ENCODE assay signal across 11 mouse cellular contexts in genomic region chr12:100995607-100996377, GRCm38 (mm10). TPM values are rescaled to one million over a fixed set of nuclear protein-coding genes. Genes with fewer than 3 reads are reported as not detected.
DNase-seq lines count a peak whose midpoint lies in the region; ATAC-seq and TF ChIP-seq lines count a peak whose summit lies in the region.
"Had no signal": no experiment of that assay in that cellular context is flagged by ENCODE, and none has a peak within 500 bp of the region (broad histone marks: within the 10 kb centered on the region; RNA-seq: fewer than 3 reads in every experiment).

No protein-coding gene starts in this region.

- no peak overlapping the region for H3K9ac ChIP-seq in hindbrain, embryonic 12.5 days
- no peak overlapping the region; the same call in 1 of the 2 replicates for H3K9ac ChIP-seq in midbrain, embryonic 13.5 days (replicated peaks)
- H3K9ac ChIP-seq: lung, embryonic 14.5 days; stomach, embryonic 15.5 days had no signal

- H3K4me3 ChIP-seq in hindbrain, embryonic 10.5 days: no peak overlapping the region
- H3K4me3 ChIP-seq in hindbrain, embryonic 12.5 days: no peak overlapping the region
- H3K4me3 ChIP-seq in bone marrow, adult 2 months (replicated peaks; ENCODE audit: control insufficient read depth, low read depth, low read length): no peak overlapping the region
- H3K4me3 ChIP-seq in kidney, adult 2 months (ENCODE audit: insufficient read depth, low read depth, low read length): no peak overlapping the region
- H3K4me3 ChIP-seq in midbrain, embryonic 13.5 days (replicated peaks): no peak overlapping the region
- H3K4me3 ChIP-seq: stomach, embryonic 15.5 days had no signal

- peak overlapping the region; percentile 45 for H3K27ac ChIP-seq in hindbrain, embryonic 10.5 days
- no peak overlapping the region for H3K27ac ChIP-seq in hindbrain, embryonic 12.5 days
- H3K27ac ChIP-seq in bone marrow, adult 2 months (ENCODE audit: control insufficient read depth, insufficient read depth, low read depth, low read length, poor library complexity): peak overlapping the region; percentile 17; the same call in 1 of the 2 replicates
- no peak overlapping the region for H3K27ac ChIP-seq in kidney, adult 2 months (ENCODE audit: insufficient read depth, low read depth, low read length)
- H3K27ac ChIP-seq in midbrain, embryonic 13.5 days: peak overlapping the region; percentile 60
- H3K27ac ChIP-seq: stomach, embryonic 15.5 days had no signal

- peaks cover 12% of the 10 kb centered on the region; the same call in 1 of the 2 replicates for H3K27me3 ChIP-seq in hindbrain, embryonic 10.5 days (ENCODE audit: insufficient read depth, poor library complexity, severe bottlenecking)
- H3K27me3 ChIP-seq in hindbrain, embryonic 12.5 days: peaks cover 3% of the 10 kb centered on the region; the same call in 1 of the 2 replicates
- H3K27me3 ChIP-seq in kidney, adult 2 months (replicated peaks; ENCODE audit: control insufficient read depth, insufficient read depth, low read length): no peaks in the 10 kb centered on the region
- H3K27me3 ChIP-seq in midbrain, embryonic 13.5 days: 0 out of 2 replicates have a peak, but pooled peaks cover 3% of the 10 kb centered on the region
- H3K27me3 ChIP-seq: stomach, embryonic 15.5 days had no signal

- no peak for DNase-seq in hindbrain, embryonic 10.5 days (ENCODE audit: low spot score)
- DNase-seq in kidney, adult 2 months: peak; percentile 87
- no peak for DNase-seq in adrenal gland, postnatal 4 days (ENCODE audit: low spot score in 2 of 2)
- no peak for DNase-seq in right cerebral cortex, adult 18-20 months
- no peak for DNase-seq in ovary, adult 18-20 months (ENCODE audit: low spot score)
- DNase-seq: B cell, adult 2 months; lung, embryonic 14.5 days had no signal

- no peak for TF ChIP-seq CTCF in bone marrow, adult 2 months (IDR thresholded peaks at IDR 0.05; ENCODE audit: control insufficient read depth, insufficient read depth, low read length)
- no peak for TF ChIP-seq CTCF in kidney, adult 2 months (conservative IDR thresholded peaks at IDR 0.05; ENCODE audit: insufficient read depth, insufficient read length, low read depth, low read length)

- no peaks in the 10 kb centered on the region for H3K9me3 ChIP-seq in hindbrain, embryonic 10.5 days
- H3K9me3 ChIP-seq in hindbrain, embryonic 12.5 days (replicated peaks): no peaks in the 10 kb centered on the region
- H3K9me3 ChIP-seq in midbrain, embryonic 13.5 days: no peaks in the 10 kb centered on the region
- H3K9me3 ChIP-seq: stomach, embryonic 15.5 days had no signal

- TF ChIP-seq POLR2A in bone marrow, adult 2 months (IDR thresholded peaks at IDR 0.05; ENCODE audit: borderline replicate concordance, control insufficient read depth, low read depth, low read length): no peak
- TF ChIP-seq POLR2A in kidney, adult 2 months (IDR thresholded peaks at IDR 0.05; ENCODE audit: low read depth, low read length): no peak

- ATAC-seq in hindbrain, embryonic 12.5 days (ENCODE audit: low FRiP score): no peak
- peak; percentile 21; the same call in 1 of the 2 replicates for ATAC-seq in midbrain, embryonic 13.5 days

- H3K4me1 ChIP-seq in hindbrain, embryonic 10.5 days (replicated peaks): peaks cover 93% of the 10 kb centered on the region
- H3K4me1 ChIP-seq in hindbrain, embryonic 12.5 days: peaks cover 77% of the 10 kb centered on the region
- H3K4me1 ChIP-seq in bone marrow, adult 2 months (ENCODE audit: control insufficient read depth, insufficient read depth, low read length): peaks cover 32% of the 10 kb centered on the region
- H3K4me1 ChIP-seq in kidney, adult 2 months (ENCODE audit: control insufficient read depth, insufficient read depth, low read length): peaks cover 14% of the 10 kb centered on the region
- H3K4me1 ChIP-seq in midbrain, embryonic 13.5 days (replicated peaks): peaks cover 67% of the 10 kb centered on the region

- 26% methylated on average over 16 of the region's 16 CpGs for WGBS in hindbrain, embryonic 10.5 days
- 35% methylated on average over 16 of the region's 16 CpGs for WGBS in hindbrain, embryonic 12.5 days
- 86% methylated on average over 16 of the region's 16 CpGs for WGBS in bone marrow, adult 2 months
- WGBS in kidney, adult 2 months: 55% methylated on average over 16 of the region's 16 CpGs
- WGBS in midbrain, embryonic 13.5 days: 21% methylated on average over 16 of the region's 16 CpGs

- peaks cover 10% of the 10 kb centered on the region; the same call in 1 of the 2 replicates for H3K36me3 ChIP-seq in hindbrain, embryonic 10.5 days
- no peaks in the 10 kb centered on the region for H3K36me3 ChIP-seq in hindbrain, embryonic 12.5 days
- H3K36me3 ChIP-seq in kidney, adult 2 months (ENCODE audit: control insufficient read depth, insufficient read depth, low read length): no peaks in the 10 kb centered on the region
- no peaks in the 10 kb centered on the region for H3K36me3 ChIP-seq in midbrain, embryonic 13.5 days
- H3K36me3 ChIP-seq: stomach, embryonic 15.5 days had no signal

- no peak overlapping the region for H3K4me2 ChIP-seq in hindbrain, embryonic 12.5 days (replicated peaks)
- H3K4me2 ChIP-seq in midbrain, embryonic 13.5 days (replicated peaks): peak overlapping the region; percentile 17; the same call in 1 of the 2 replicates
- H3K4me2 ChIP-seq: lung, embryonic 14.5 days; stomach, embryonic 15.5 days had no signal

RNA-seq across cellular contexts. Expression of gene Ccdc88c, which starts 33.1 kb away (rescaled TPM):
- 13.3 and 17.6 TPM in 2 replicates for polyA plus RNA-seq in hindbrain, embryonic 10.5 days (2016; fragmentation: Nextera tagmentation; extraction: Ambion mirVana)
- polyA plus RNA-seq in hindbrain, embryonic 12.5 days (2016; fragmentation: Nextera tagmentation; extraction: Ambion mirVana): 15.0 and 17.7 TPM in 2 replicates
- 68.4 and 138 TPM in 2 replicates for polyA plus RNA-seq in bone marrow, adult 2 months (2011; ENCODE audit: insufficient read depth, insufficient read length, low replicate concordance, missing spikeins)
- polyA plus RNA-seq in kidney, adult 2 months (2012; rRNA removed): 5.4 and 6.6 TPM in 2 replicates
- 15.6 and 16.5 TPM in 2 replicates for polyA plus RNA-seq in midbrain, embryonic 13.5 days (2015; fragmentation: Nextera tagmentation; extraction: Ambion mirVana)
- 10 to 100 TPM in 1 of 2 experiments, 1 to 10 TPM in 1; 9.3 to 12.4 TPM for total RNA-seq in adrenal gland, postnatal 4 days (2021)

Comparison
In these comparisons a context has a peak if more than half of its experiments do, and no peak if none do; other contexts are left out.
1. H3K27ac ChIP-seq: peak in hindbrain, embryonic 10.5 days (single experiment), bone marrow, adult 2 months (single experiment) and midbrain, embryonic 13.5 days (single experiment); none in hindbrain, embryonic 12.5 days (single experiment) and kidney, adult 2 months (single experiment).